Mouse (Mus musculus) adrenal gland (tissue): ENCODE data around the gene Sim1.

ENCODE experiments used
- intact Hi-C: fragments of 180-260 bp; cut with DNase I; formaldehyde crosslinking; loops from one replicate; pipeline ENCODE4 v1.15.1; 2025

Sim1 gene

GRCm38 (mm10) chr10:50900746-50901600 lies 6.4 kb downstream of the Sim1 start:
- intact Hi-C loops: no loop called here

- intact Hi-C loops: no loop called here
Measured at GRCm38 (mm10) chr10:50901601-50902475, 7.3 kb downstream of the Sim1 start.

GRCm38 (mm10) chr10:50902741-50903715 lies 8.5 kb downstream of the Sim1 start:
- intact Hi-C loops: no loop called here

- intact Hi-C loops: no loop called here
Measured at GRCm38 (mm10) chr10:50903846-50904763, 9.6 kb downstream of the Sim1 start.

- intact Hi-C loops: no loop called here
Measured at GRCm38 (mm10) chr10:50904764-50905701, 10.5 kb downstream of the Sim1 start.

- intact Hi-C loops: no loop called here
Measured at GRCm38 (mm10) chr10:50910400-50910799, 15.8 kb downstream of the Sim1 start.

GRCm38 (mm10) chr10:50910861-50911410 lies 16.4 kb downstream of the Sim1 start:
- intact Hi-C loops: no loop called here

GRCm38 (mm10) chr10:50915607-50916006 lies 21.1 kb downstream of the Sim1 start:
- intact Hi-C loops: no loop called here

- intact Hi-C loops: no loop called here
Measured at GRCm38 (mm10) chr10:50929281-50929680, 34.7 kb downstream of the Sim1 start.

- intact Hi-C loops: no loop called here
Measured at GRCm38 (mm10) chr10:50935673-50936072, 41.1 kb downstream of the Sim1 start.

- intact Hi-C loops: no loop called here
Measured at GRCm38 (mm10) chr10:50973625-50974024, 79.1 kb downstream of the Sim1 start.

- intact Hi-C loops: no loop called here
Measured at GRCm38 (mm10) chr10:50981849-50982248, 87.3 kb downstream of the Sim1 start.

- intact Hi-C loops: no loop called here
Measured at GRCm38 (mm10) chr10:50983620-50984019, 89.1 kb downstream of the Sim1 start.

- intact Hi-C loops: no loop called here
Measured at GRCm38 (mm10) chr10:51007798-51008197, 113.2 kb downstream of the Sim1 start.

- intact Hi-C loops: no loop called here
Measured at GRCm38 (mm10) chr10:51011391-51012150, 117.0 kb downstream of the Sim1 start.

GRCm38 (mm10) chr10:51014901-51015300 lies 120.3 kb downstream of the Sim1 start:
- intact Hi-C loops: no loop called here

GRCm38 (mm10) chr10:51015362-51015761 lies 120.8 kb downstream of the Sim1 start:
- intact Hi-C loops: no loop called here
